Mouse (Mus musculus) adrenal gland, postnatal 14 days (tissue): ENCODE data around the gene Treml4. TPM values are rescaled to one million over a fixed set of nuclear protein-coding genes. Genes with fewer than 3 reads are reported as not detected.

Experiments used
- DNase-seq: peaks from one replicate; pipeline ENCODE4 v3.0.0; 2021; ENCODE audit warnings: mixed read lengths
- long read RNA-seq, 2 experiments: library from polyadenylated mRNA; stranded (forward); transcript quantifications; one replicate each; pipeline ENCODE4 v2.0.0; 2021
- total RNA-seq: library from RNA; stranded (reverse); gene quantifications from 2 replicates; pipeline ENCODE4 v1.2.3, GENCODE M21; 2021

The Treml4 gene
- total RNA-seq, result 0.89 and 1.8 TPM in 2 replicates
- long read RNA-seq, experiment 1, result 0 reads
- long read RNA-seq, experiment 2, partial matches to known transcripts, result 1 of 1 reads
- long read RNA-seq, experiment 2, other reads (novel, unspliced or antisense), result 0 of 1 reads

DNA sequence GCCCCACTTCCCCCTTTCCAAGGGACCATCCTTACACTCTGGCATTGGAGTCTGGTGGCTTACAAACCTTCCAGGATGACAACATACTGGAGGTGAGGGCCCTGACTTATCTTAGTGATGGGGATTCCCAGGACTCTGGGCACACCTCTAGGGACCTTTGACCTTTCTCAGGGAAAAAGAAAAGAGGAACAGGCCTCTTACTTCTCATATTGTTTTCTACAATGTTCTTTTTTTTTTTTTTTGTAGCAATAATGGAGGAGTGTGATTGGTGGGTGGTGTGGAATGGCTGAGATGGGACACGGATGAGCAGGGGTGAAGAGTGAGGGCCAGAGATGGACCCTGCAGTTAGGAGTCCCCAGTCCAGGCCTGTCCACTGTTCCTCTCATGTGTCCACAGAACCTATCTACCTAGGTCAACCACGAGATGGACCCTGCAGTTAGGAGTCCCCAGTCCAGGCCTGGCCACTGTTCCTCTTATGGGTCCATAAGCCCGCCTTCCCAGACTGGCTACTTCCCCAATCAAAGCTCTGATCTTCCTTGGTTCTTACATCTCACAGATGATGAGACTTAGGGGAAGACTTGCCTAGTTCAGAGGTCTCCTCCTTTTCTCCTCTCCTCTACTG is at the start of gene Treml4:
Gene Treml4, plus strand, starts transcription at position 555 of the 622 bp plus-strand sequence.
- DNase-seq, result no peak

DNA sequence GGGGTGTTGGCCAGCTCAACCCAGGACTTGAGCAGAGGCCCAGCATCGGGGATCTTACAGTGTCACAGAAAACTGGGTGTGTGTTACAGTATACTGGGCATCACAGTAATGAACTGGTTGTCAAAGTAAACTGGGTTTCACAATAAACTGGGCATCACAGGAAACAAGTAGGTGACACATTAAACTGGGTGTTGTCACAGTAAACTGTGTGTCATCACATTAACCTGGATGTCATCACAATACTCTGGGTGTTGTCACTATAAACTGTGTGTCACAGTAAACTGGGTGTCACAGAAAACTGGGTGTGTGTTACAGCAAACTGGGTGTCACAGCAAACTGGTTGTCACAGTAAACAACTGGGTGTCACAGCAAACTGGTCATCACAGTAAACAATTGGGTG is 48.7 kb upstream of the Treml4 start:
- no peak for DNase-seq

DNA sequence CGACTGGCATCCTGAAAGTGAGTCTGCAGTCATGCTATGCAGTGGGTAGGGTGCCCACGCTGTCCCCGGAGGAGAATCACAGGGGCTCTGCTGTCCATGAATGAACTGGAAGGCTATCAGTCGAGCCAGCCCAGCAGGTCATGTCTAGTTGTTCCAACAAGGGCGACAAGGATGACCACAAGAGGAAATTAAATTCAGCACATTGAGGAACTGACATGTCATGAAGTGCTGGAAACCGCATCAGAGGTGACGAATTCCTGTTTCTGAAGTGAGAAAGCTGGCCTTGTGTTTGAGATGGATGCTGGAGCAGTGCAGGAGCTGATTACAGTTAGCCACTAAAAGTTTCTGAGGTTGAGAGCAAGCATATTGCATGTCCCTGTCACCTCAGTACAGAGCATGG is 33.4 kb upstream of the Treml4 start:
- no peak for DNase-seq

GRCm38 (mm10) chr17:48232518-48232917 is 31.6 kb upstream of the Treml4 start, which contains the start of gene Trem1:
Gene Trem1, plus strand, starts transcription at chr17:48232768.
- DNase-seq, result no peak

DNA sequence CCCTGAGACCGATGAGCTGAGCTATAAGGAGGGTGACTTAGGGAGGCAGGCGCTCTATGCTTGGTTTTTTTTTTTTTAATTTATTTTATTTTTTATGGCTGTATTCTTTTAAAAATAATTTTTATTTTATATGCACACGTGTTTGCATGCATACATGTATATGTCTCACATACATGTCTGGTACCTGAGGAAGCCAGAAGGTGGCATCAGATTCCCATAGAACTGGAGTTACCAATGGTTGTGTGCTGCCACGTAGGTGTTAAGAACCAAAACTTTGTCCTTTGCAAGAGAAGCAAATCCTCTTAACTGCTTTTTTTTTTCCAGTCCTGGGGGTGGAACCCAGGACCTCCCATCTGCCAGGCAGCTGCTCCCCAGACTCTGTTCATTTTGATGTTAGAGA is 30.3 kb upstream of the Treml4 start:
- DNase-seq, result no peak

- no peak for DNase-seq
Observed at GRCm38 (mm10) chr17:48234550-48234949, 29.5 kb upstream of the Treml4 start.

DNA sequence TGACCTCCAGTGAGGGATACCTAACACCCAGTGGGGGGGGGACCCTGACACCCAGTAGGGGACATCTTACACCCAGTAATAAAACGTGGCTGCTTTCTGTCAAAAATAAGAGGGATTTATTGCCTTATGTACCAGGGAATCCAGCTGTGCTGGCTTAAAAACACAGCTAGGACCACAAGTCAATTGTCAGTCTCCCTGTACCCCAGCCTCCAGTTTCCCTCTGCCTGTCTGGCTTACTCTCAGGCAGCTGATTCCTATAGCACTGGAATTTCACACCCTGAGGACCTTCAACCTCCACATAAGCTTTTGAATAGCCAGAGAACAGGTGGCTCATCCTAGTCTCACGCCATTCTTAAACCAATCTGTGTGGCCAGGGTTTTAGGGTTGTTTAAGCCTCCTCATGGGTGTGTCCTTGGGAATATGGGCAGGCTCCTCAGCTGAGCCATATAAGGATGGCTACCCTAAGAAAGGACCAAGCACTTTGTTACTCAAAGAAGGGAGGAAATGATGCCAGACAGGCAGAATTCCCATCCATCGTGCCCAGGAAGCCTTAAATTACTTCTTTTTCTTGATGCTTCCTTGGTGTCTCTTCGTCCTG is 28.2 kb upstream of the Treml4 start:
- no peak for DNase-seq

- no peak for DNase-seq
Observed at GRCm38 (mm10) chr17:48237621-48238020, 26.5 kb upstream of the Treml4 start.

GRCm38 (mm10) chr17:48247221-48247928 is 16.7 kb upstream of the Treml4 start, which contains the start of gene Trem3:
Gene Trem3, plus strand, starts transcription at chr17:48247777.
- no peak for DNase-seq

DNA sequence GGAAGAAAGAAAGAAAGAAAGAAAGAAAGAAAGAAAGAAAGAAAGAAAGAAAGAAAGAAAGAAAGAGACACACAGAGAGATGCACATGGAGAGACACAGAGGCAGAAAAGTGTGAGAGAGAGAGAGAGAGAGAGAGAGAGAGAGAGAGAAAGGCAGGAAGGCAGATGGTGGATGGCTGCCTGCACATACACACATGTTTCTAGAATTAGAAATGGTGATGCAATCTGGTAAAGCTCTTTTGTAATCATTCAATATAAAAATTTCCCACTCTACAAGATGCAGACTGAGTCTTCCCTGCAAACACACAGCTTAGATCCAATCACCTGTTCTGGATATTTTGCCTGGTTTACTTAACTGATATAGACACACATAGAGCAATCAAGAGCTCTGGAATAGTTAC is 15.1 kb upstream of the Treml4 start:
- no peak for DNase-seq

GRCm38 (mm10) chr17:48249501-48249900 is 14.6 kb upstream of the Treml4 start:
- DNase-seq, result peak; percentile 37

DNA sequence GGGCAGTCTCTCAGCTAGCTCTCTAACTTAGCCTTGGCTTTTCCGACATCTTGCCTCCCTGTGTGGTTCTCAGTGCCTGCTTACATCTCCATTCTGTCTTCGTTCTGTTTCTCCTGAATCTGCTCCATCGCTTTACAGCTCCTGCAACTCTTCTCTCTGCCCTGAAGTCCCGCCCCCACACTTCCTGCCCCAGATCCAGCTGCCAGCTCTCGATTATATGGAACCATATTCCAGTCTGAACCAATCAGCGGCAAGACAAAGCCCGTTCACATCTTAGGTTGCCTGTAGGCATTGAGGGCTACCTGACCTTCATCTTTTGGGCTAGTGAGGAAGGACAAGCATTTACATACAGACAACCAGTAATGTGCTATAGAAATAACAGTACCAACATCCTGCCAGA is 13.5 kb upstream of the Treml4 start:
- no peak for DNase-seq

DNA sequence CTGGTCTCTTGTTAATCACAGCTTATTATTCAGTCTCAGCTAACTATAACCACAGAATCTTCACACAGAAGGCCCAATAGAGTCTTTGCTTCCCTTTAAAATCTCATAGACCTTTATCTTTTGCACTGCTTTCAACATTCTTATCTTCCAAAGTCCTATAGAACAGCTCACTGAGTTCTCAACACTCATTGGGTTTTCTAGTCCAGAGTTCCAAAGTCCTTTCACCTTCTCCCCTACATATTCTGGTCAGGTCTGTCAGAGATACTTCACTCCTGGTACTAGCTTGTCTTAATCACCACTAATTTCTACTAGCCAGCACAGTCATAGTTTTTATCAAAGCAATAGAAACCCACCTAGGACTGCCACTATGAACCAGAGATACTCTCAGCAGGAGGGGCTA is 7.5 kb upstream of the Treml4 start:
- no peak for DNase-seq

- no peak for DNase-seq
Observed at GRCm38 (mm10) chr17:48261868-48262267, 2.2 kb upstream of the Treml4 start.

DNA sequence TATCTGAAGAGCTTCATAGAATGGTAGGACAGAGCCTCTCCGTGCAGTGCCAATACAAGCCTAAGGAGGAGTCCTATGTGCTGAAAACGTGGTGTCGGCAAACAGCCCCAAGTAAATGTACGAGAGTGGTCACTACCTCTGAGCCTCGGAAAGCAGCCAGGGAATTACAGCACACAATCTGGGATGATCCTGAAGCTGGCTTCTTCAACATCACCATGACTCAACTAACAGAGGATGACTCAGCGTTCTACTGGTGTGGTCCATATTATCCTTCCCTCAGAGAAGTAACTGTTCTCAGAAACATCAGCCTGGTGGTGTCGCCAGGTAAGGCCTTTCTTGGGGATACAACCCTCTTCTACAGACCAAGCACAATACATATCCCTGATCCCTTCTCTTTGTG is 567 bp downstream of the Treml4 start:
- no peak for DNase-seq

DNA sequence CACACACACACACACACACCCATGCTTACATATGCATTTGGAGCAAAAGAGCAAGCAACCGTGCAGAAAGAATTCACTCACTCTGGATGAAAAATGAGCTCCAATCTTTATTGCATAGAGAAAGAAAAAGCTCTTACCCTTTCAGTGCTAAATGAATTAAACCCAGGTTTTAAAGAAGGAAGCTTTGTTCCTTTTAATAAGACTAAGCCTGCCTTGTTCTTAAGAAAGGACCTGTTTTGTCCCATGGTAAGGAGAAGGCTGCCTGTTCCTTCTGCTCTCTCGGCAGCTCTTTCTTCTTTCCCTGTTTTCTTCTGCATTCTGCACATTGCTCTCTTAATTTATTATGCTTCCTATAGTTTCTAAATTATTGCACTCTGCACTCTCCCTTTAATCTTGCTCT is 2.0 kb downstream of the Treml4 start:
- DNase-seq, result no peak

DNA sequence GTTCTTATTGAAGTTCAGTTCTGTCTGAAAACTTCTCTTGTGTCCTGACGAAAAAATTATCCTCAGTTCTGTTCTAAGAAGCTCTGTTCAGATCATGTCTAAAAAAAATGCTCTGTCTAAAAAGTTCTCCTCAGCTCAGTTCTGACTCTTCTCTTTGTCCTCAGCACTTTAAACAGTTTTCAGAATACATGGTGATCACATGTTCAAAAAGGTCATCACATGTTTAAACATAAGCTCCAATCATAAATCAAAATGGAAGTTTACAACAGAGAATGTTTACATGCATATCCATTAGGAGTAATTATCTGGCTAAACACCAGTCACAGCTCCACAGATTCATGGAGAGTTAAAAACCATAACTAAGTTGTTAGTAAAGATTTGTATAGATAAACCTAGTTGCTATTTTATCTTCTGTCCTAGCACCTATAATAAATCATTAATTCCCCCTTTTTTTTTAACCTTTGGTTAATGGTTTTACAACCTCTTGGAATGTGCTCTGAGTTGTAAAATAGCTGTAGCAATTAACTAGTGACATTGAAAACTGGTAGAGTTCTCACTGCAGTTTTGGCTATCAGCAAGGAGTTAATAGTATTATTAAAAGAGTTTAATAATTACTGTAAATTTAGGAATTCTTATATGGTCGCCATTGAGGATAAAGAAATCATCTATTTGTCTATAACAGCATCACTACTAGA is 2.7 kb downstream of the Treml4 start:
- no peak for DNase-seq

DNA sequence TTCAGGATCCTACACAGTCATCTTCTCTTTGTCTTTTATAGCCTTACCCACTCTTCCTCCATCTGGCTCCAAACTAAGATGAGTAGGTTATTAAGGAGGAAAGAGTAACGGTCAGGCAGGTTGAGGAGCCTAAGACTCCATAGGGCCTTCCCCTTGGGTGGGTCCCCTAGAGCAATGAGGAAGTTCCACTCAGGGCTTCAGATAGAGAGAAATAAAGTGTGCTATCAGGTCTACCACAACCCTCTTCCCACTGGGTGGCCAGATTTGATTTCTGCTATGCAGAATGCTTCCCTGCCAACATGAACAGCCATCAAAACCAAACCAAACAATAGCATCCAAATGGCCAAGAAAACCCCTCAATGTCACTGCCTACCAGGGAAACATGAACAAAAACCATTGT is 3.5 kb downstream of the Treml4 start:
- no peak for DNase-seq

DNA sequence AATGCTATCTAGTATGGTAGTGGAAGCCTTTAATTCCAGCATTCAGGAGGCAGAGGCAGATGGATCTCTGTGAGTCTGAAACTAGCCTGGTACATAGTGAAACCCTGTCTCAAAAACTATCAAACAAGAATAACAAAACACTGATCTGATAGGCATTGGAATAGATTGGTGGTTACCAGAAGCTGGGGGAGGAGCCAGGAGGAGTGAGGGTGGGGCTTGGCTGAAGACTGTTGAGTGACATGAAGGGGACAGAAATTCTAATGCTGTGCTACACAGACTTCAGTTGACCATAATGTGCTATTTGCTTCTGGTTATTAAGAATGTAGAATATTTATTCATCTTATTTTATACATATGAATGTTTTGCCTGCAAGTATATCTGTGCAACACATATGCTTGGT is 4.2 kb downstream of the Treml4 start:
- DNase-seq, result no peak

- DNase-seq, result no peak
Observed at GRCm38 (mm10) chr17:48269833-48270232, 5.7 kb downstream of the Treml4 start.

DNA sequence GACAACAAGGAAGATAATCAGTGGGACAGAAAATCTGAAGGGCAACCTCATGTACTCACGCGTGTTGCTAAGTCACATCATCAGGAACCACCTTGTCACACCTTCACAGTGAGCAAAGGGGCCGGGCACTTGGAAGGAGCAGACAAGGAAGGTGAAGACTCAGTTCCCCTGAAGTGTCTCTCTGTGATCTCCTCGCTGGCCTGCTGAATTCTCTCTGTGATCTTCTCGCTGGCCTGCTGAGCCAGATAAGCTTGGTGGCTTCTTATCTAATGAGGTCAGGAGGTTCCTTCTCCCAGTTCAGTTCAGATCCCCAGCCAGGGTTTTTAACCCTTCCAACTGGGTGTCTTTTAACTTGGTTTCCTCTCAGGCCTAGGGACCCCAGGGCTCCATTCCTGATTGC is 8.1 kb downstream of the Treml4 start:
- DNase-seq, result no peak

DNA sequence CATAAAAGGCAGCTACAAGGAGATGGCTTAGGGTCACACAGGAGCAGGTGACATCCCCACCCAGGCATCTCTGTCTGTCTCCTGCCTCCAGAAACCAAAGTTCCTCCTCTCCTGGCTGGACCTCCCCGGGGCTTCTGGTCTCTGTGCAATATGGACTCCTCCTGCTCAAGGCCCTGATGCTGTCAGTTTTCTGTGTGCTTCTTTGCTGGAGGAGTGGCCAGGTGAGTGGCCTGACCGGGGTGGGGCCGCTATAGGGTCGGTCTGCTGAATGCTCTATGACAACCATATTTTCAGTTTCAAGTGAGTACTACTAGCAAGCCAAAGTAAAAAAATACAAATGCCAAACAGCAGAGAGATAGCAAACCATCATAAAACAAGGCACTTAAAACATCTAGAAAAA is 8.5 kb downstream of the Treml4 start:
- no peak for DNase-seq

DNA sequence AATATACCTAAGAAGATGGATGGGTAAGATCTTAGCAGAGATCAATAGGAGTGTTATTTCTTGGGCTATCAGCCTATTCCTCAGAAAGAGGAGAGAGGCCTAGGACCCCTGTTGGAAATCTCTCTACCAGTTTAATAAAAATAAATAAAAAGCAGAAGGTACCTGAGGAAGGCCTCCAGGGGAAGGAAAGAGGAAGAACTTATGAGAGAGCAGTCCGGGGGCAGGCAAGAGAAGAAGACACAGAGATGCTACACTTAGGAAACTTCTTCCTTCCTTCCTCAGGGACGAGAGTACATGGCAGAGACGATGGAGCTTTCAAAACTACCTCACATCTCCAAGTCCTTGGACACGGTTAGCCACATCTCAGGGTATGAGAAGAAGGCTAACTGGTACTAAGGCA is 10.0 kb downstream of the Treml4 start:
- DNase-seq, result no peak
